Mouse (Mus musculus) midbrain, embryonic 10.5 days (tissue): ENCODE measurements at regions not wholly inside any gene's neighbourhood (a gene's known extent, or its start where the extent isn't known, plus 50 kb on each side); places are given as distances from the start of the nearest gene placed in this dataset.

Source experiments
- DNase-seq: peaks from one replicate; pipeline ENCODE4 v3.0.0-alpha.2; 2017; ENCODE audit warnings: low spot score
- H3K27ac ChIP-seq: fragments of 300-500 bp; sonication (generic); replicated peaks from 2 replicates; pipeline ENCODE4 v1.5.1; 2016; ENCODE audit warnings: mild to moderate bottlenecking
- H3K27me3 ChIP-seq: fragments of 300-500 bp; sonication (generic); 2 replicates; pipeline ENCODE4 v1.6.1; 2016; ENCODE audit warnings: low read depth, mild to moderate bottlenecking; ENCODE audit not compliant: poor library complexity, severe bottlenecking
- H3K36me3 ChIP-seq: fragments of 300-500 bp; sonication (generic); 2 replicates; pipeline ENCODE4 v1.6.1; 2016; ENCODE audit warnings: mild to moderate bottlenecking, moderate library complexity
- H3K4me1 ChIP-seq: fragments of 300-500 bp; sonication (generic); 2 replicates; pipeline ENCODE4 v1.6.1; 2016
- H3K4me3 ChIP-seq: fragments of 300-500 bp; sonication (generic); 2 replicates; pipeline ENCODE4 v1.5.1; 2016; ENCODE audit warnings: mild to moderate bottlenecking, moderate library complexity
- H3K9me3 ChIP-seq: fragments of 300-500 bp; sonication (generic); replicated peaks from 2 replicates; pipeline ENCODE4 v1.6.1; 2016; ENCODE audit warnings: mild to moderate bottlenecking
- WGBS: fragments of 180-500 bp; shearing (Covaris S2); methylation state at CpG from one replicate; pipeline ENCODE4 v1.1.7; 2016; 5-methylcytosine and 5-hydroxymethylcytosine counted together

GRCm38 (mm10) chr4:131407464-131407863 lies 430.6 kb downstream of the Ptpru start:
- DNase-seq = no peak
- no peaks in the 10 kb centered on the region for H3K36me3 ChIP-seq
- no peaks in the 10 kb centered on the region; the same call in 1 of the 2 replicates for H3K27me3 ChIP-seq
- H3K9me3 ChIP-seq = no peaks in the 10 kb centered on the region
- H3K4me3 ChIP-seq = no peak overlapping the region
- peaks cover 16% of the 10 kb centered on the region; the same call in 1 of the 2 replicates for H3K4me1 ChIP-seq
- 74% methylated on average over 3 of the region's 3 CpGs for WGBS
- no peak overlapping the region for H3K27ac ChIP-seq

- WGBS = 90% methylated on average over 1 of the region's 1 CpGs
- DNase-seq = no peak
Observed at GRCm38 (mm10) chr4:131408644-131409043, 429.4 kb downstream of the Ptpru start.

DNA sequence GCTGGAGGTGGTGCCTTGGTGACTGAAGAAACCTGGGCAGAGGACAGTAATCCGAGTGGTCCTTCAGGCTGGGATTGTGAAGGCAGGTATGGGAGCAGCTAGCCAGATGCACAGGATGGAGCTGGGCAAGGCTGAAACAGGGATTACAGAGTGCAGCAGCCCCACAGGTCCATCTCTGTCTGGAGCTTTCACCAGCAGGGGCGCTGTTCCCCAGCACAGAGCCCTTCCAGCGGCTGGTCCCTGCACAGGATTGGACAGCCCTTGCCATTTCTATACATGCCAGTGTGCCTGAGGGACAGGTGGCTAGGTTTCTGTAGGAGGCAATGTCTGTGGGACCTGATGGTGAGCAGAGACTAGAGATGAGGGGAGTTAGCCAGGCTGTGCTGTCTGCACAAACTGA lies 428.3 kb downstream of the Ptpru start:
- Histone ChIP-seq H3K4me1 (peaks cover 13% of the 10 kb centered on the region; the same call in 1 of the 2 replicates), H3K4me3 (no peak overlapping the region), H3K36me3 (no peaks in the 10 kb centered on the region), H3K27me3 (no peaks in the 10 kb centered on the region; the same call in none of the 2 replicates), H3K9me3 (no peaks in the 10 kb centered on the region), H3K27ac (no peak overlapping the region)
- 26% methylated on average over 3 of the region's 3 CpGs for WGBS
- peak; percentile 62 for DNase-seq

More at GRCm38 (mm10) chr4:131408644-131409043, 429.4 kb downstream of the Ptpru start:
- Histone ChIP-seq H3K36me3 (no peaks in the 10 kb centered on the region), H3K27ac (no peak overlapping the region), H3K9me3 (no peaks in the 10 kb centered on the region), H3K4me3 (no peak overlapping the region), H3K4me1 (peaks cover 16% of the 10 kb centered on the region; the same call in 1 of the 2 replicates), H3K27me3 (no peaks in the 10 kb centered on the region; the same call in 1 of the 2 replicates)

DNA sequence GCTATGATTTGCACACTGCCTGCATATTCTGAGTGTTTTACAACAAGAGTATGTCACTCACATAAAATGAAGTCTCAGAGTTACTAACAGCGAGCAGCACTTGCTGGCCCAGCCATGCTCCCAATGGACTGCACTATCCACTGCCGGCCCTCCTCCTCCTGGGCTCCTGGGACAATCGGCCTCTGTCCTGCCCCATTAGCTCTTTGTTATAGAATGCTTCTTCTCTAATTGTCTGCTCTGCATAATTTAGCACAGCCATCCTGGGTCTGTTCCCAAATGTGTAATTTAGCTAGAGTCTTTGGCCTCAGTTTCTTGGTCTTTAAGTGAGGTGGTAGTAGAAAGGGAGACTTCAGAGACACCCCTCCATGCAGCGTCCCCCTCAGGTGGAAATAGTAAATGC lies 426.2 kb downstream of the Ptpru start:
- H3K9me3 ChIP-seq = no peaks in the 10 kb centered on the region
- DNase-seq = no peak
- H3K27me3 ChIP-seq = no peaks in the 10 kb centered on the region; the same call in none of the 2 replicates
- H3K27ac ChIP-seq = no peak overlapping the region
- peaks cover 8% of the 10 kb centered on the region; the same call in 1 of the 2 replicates for H3K4me1 ChIP-seq
- no peak overlapping the region for H3K4me3 ChIP-seq
- 69% methylated on average over 4 of the region's 4 CpGs for WGBS
- H3K36me3 ChIP-seq = no peaks in the 10 kb centered on the region

- Histone ChIP-seq H3K36me3 (no peaks in the 10 kb centered on the region), H3K4me1 (peaks cover 4% of the 10 kb centered on the region; the same call in 1 of the 2 replicates), H3K4me3 (no peak overlapping the region), H3K27me3 (no peaks in the 10 kb centered on the region; the same call in none of the 2 replicates), H3K27ac (no peak overlapping the region), H3K9me3 (no peaks in the 10 kb centered on the region)
- DNase-seq = no peak
- 82% methylated on average over 6 of the region's 6 CpGs for WGBS
Observed at GRCm38 (mm10) chr4:131413380-131413779, 424.7 kb downstream of the Ptpru start.

- Histone ChIP-seq H3K27ac (no peak overlapping the region), H3K4me1 (peaks cover 4% of the 10 kb centered on the region; the same call in 1 of the 2 replicates), H3K9me3 (no peaks in the 10 kb centered on the region), H3K27me3 (no peaks in the 10 kb centered on the region; the same call in none of the 2 replicates), H3K4me3 (no peak overlapping the region), H3K36me3 (no peaks in the 10 kb centered on the region)
- 87% methylated on average over 5 of the region's 5 CpGs for WGBS
- no peak for DNase-seq
Observed at GRCm38 (mm10) chr4:131415453-131415852, 422.6 kb downstream of the Ptpru start.

DNA sequence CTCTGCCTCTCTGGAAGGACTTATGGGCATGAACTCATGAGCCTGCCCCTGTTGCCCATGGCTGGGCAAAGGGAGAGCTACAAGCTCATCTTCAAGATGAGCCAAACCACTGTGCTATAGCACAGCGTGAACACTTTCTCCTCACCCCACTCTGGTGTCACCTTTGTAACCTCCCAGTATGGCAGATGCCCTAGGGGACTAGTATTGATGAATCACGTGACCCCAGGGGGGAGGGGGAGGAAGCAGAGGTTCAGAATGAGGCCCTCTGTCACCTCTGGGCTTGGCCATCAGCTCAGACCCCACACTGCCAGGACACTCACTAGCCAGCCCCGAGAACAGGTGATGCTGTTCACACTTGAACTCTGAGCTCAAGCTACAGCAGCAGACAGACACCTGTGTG lies 421.9 kb downstream of the Ptpru start:
- H3K27ac ChIP-seq = no peak overlapping the region
- H3K4me3 ChIP-seq = no peak overlapping the region
- H3K9me3 ChIP-seq = no peaks in the 10 kb centered on the region
- H3K36me3 ChIP-seq = no peaks in the 10 kb centered on the region
- H3K4me1 ChIP-seq = peaks cover 4% of the 10 kb centered on the region; the same call in 1 of the 2 replicates
- H3K27me3 ChIP-seq = no peaks in the 10 kb centered on the region; the same call in none of the 2 replicates
- no peak for DNase-seq
- WGBS = 63% methylated on average over 3 of the region's 3 CpGs

DNA sequence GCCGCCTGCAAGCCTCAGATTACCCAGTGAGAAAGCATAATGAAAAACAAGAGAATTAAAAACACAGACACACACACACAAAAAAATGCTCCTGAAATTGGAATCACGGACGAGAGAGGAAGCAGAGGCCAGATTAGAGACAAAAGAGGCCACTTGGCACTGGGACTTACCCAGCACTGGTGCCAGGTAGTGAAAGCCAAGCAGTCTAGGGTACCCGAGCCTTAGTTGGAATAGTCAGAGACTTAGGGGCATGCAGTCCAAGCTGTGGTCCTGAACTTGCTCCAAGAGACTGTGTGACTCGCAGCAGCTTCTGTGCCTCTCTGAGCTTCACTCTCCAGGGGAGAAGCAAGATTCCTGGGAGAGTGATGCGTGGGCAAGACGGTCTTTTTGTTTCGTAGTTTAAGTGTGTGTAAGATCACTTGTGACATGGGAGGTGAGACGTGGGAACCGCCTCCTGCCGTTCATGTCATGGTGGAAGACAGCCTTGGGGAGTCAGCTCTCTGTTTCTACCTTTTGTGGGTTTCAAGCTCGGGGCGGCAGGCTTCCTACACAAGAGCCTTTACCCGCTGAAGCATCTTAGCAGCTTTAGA lies 420.8 kb downstream of the Ptpru start:
- Histone ChIP-seq H3K4me1 (no peaks in the 10 kb centered on the region; the same call in 1 of the 2 replicates), H3K4me3 (no peak overlapping the region), H3K27ac (no peak overlapping the region), H3K9me3 (no peaks in the 10 kb centered on the region), H3K27me3 (no peaks in the 10 kb centered on the region; the same call in 1 of the 2 replicates), H3K36me3 (no peaks in the 10 kb centered on the region)
- 86% methylated on average over 14 of the region's 14 CpGs for WGBS
- no peak for DNase-seq

DNA sequence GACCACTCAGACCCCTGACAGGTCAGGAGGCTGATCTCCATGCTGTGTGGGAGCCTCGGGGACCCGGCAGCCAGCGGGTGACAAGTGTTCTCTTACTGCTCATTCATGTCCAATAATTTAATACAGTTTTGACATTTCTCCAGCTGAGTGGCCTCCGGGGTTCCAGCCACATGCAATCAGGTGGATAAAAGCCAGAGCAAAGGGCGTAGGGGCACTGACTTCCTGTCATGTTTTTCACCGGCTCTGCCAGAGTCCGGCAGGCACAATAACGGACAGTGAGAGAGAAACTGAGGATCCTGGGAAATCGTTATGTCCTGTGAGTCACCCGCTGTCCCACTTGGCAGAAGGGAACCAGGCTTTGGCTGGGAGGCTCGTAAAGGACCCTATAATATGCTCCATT lies 412.8 kb downstream of the Ptpru start:
- no peak for DNase-seq
- Histone ChIP-seq H3K4me3 (no peak overlapping the region), H3K9me3 (no peaks in the 10 kb centered on the region), H3K4me1 (no peaks in the 10 kb centered on the region), H3K36me3 (no peaks in the 10 kb centered on the region), H3K27ac (no peak overlapping the region), H3K27me3 (peaks cover 8% of the 10 kb centered on the region; the same call in 1 of the 2 replicates)
- 86% methylated on average over 11 of the region's 11 CpGs for WGBS

DNA sequence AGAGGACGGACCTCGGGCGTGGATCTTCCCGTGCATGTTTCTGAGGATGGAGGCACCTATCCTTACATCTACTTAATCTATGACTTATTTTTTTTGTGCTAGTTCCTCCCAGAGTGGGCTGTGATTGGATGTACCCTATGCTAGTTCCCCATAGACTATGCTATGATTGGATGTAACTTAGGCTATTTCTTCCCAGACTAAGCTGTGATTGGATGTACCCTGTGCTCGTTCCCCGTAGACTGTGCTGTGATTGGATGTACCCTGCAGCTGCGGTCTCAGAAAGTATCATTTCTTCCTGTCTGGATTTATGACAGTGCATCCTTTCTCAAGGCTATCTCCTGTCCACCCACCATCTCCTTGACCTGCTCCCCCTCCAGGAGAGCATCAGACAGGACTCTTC lies 410.2 kb downstream of the Ptpru start:
- 94% methylated on average over 7 of the region's 7 CpGs for WGBS
- H3K4me1 ChIP-seq = peaks cover 6% of the 10 kb centered on the region
- DNase-seq = no peak

DNA sequence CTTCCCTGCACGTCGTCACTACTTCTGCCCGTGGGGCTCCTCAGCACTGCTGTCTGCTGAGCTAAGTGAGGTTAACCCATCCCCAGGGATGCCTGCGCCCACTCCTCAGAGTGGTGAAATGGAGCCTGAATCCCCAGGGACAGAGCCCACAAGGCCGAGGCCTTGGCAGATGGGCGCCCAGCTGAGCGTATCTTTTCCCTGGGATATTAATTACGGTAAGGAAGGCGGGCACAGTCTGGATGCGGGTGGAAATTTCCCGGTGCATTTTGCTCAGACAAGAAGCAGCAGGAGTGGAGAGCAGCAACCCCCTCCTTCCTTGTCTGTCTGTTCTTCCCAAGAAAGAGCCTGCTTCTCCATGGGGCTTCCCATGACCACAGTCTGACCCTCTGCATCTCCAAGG lies 408.7 kb downstream of the Ptpru start:
- no peaks in the 10 kb centered on the region for H3K36me3 ChIP-seq
- peaks cover 8% of the 10 kb centered on the region; the same call in 1 of the 2 replicates for H3K27me3 ChIP-seq

More for the DNA sequence above, 410.2 kb downstream of the Ptpru start:
- Histone ChIP-seq H3K9me3 (no peaks in the 10 kb centered on the region), H3K36me3 (no peaks in the 10 kb centered on the region), H3K27me3 (peaks cover 8% of the 10 kb centered on the region; the same call in 1 of the 2 replicates), H3K4me3 (no peak overlapping the region), H3K27ac (no peak overlapping the region)

GRCm38 (mm10) chr4:131430420-131430819 lies 407.7 kb downstream of the Ptpru start:
- Histone ChIP-seq H3K27ac (no peak overlapping the region), H3K4me1 (peaks cover 11% of the 10 kb centered on the region), H3K27me3 (peaks cover 8% of the 10 kb centered on the region; the same call in 1 of the 2 replicates), H3K4me3 (no peak overlapping the region), H3K36me3 (no peaks in the 10 kb centered on the region), H3K9me3 (no peaks in the 10 kb centered on the region)
- no peak for DNase-seq
- WGBS = 85% methylated on average over 1 of the region's 1 CpGs

More for the DNA sequence above, 408.7 kb downstream of the Ptpru start:
- no peaks in the 10 kb centered on the region for H3K9me3 ChIP-seq
- WGBS = 82% methylated on average over 11 of the region's 11 CpGs
- no peak for DNase-seq
- no peak overlapping the region for H3K4me3 ChIP-seq
- H3K27ac ChIP-seq = no peak overlapping the region
- peaks cover 11% of the 10 kb centered on the region for H3K4me1 ChIP-seq

DNA sequence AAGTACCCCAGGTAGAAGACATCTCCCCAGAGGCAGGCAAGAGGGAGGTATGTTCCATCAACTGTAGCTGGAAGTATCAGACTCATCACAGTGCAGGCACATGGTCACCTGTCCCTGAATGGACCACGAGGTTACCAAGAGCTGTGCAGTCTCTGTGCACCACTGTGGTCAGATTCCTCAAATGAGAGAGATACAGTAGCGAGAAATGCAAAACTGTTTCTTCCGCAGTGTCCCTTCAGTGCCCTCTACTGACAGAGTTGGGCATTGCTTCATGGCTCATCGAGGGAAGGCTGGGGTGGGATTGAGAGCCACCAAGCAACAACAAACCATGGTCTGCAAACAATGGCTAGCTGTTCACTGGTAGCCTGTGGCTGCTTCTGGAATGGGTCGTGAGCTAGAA lies 406.9 kb downstream of the Ptpru start:
- Histone ChIP-seq H3K4me3 (no peak overlapping the region), H3K9me3 (no peaks in the 10 kb centered on the region), H3K27me3 (peaks cover 8% of the 10 kb centered on the region; the same call in 1 of the 2 replicates), H3K4me1 (peaks cover 13% of the 10 kb centered on the region), H3K36me3 (no peaks in the 10 kb centered on the region), H3K27ac (0 out of 2 replicates have a peak overlapping the region, but pooled peaks have one; percentile 17)
- WGBS = 16% methylated on average over 5 of the region's 5 CpGs
- peak; percentile 69 for DNase-seq
